Mouse (Mus musculus): ENCODE data around the gene 4931422A03Rik.
"Not testable (repeated sequence)": the region's sequence is repeated elsewhere in the genome, so short reads cannot be mapped to it uniquely, and the experiment has no call there.

The 4931422A03Rik gene

GRCm38 (mm10) chr2:104028139-104028723 is at the start of gene 4931422A03Rik:
Gene 4931422A03Rik, minus strand, starts transcription at chr2:104028361.
- DNase-seq: no peak

- peak; percentile 69 for DNase-seq
These were observed 41.6 kb upstream of the 4931422A03Rik start, which contains the start of gene Cd59b for GRCm38 (mm10) chr2:104069704-104070185. Gene Cd59b, plus strand, starts transcription at chr2:104069849.

GRCm38 (mm10) chr2:104068450-104068849 is 40.3 kb upstream of the 4931422A03Rik start, which contains the start of gene Gm10799:
Gene Gm10799, minus strand, starts transcription at chr2:104068550.
- DNase-seq: not testable (repeated sequence)

GRCm38 (mm10) chr2:104065526-104065925 is 37.4 kb upstream of the 4931422A03Rik start, which contains the start of gene Gm10912:
Gene Gm10912, plus strand, starts transcription at chr2:104065826.
- not testable (repeated sequence) for DNase-seq

- no peak for DNase-seq
These were observed 36.0 kb upstream of the 4931422A03Rik start for GRCm38 (mm10) chr2:104064152-104064551.

GRCm38 (mm10) chr2:104062665-104063064 is 34.5 kb upstream of the 4931422A03Rik start:
- DNase-seq: no peak

- DNase-seq: no peak
These were observed 32.8 kb upstream of the 4931422A03Rik start for GRCm38 (mm10) chr2:104060996-104061395.

- no peak for DNase-seq
These were observed 31.6 kb upstream of the 4931422A03Rik start for GRCm38 (mm10) chr2:104059786-104060185.

GRCm38 (mm10) chr2:104058954-104059353 is 30.8 kb upstream of the 4931422A03Rik start:
- DNase-seq: no peak

- DNase-seq: no peak
These were observed 30.2 kb upstream of the 4931422A03Rik start for GRCm38 (mm10) chr2:104058381-104058780.

- DNase-seq: no peak
These were observed 16.4 kb upstream of the 4931422A03Rik start for GRCm38 (mm10) chr2:104044479-104045080.

- no peak for DNase-seq
These were observed 15.7 kb upstream of the 4931422A03Rik start for GRCm38 (mm10) chr2:104043624-104044478.

GRCm38 (mm10) chr2:104042766-104043165 is 14.6 kb upstream of the 4931422A03Rik start:
- DNase-seq: no peak

GRCm38 (mm10) chr2:104041632-104042031 is 13.5 kb upstream of the 4931422A03Rik start:
- no peak for DNase-seq

GRCm38 (mm10) chr2:104038236-104038635 is 10.1 kb upstream of the 4931422A03Rik start:
- DNase-seq: no peak

- DNase-seq: no peak
These were observed 8.2 kb upstream of the 4931422A03Rik start for GRCm38 (mm10) chr2:104036316-104036715.

- no peak for DNase-seq
These were observed 7.4 kb upstream of the 4931422A03Rik start for GRCm38 (mm10) chr2:104035595-104035994.

- DNase-seq: peak; percentile 74
These were observed 6.8 kb upstream of the 4931422A03Rik start for GRCm38 (mm10) chr2:104034832-104035472.

GRCm38 (mm10) chr2:104032056-104032455 is 3.9 kb upstream of the 4931422A03Rik start:
- no peak for DNase-seq

GRCm38 (mm10) chr2:104030381-104030780 is 2.2 kb upstream of the 4931422A03Rik start:
- no peak for DNase-seq

GRCm38 (mm10) chr2:104029074-104029473 is 913 bp upstream of the 4931422A03Rik start:
- DNase-seq: no peak

- DNase-seq: peak; percentile 87
These were observed 563 bp downstream of the 4931422A03Rik start, which contains the start of gene Fbxo3 for GRCm38 (mm10) chr2:104027458-104028138. Gene Fbxo3, plus strand, starts transcription at chr2:104027721.
